Mouse (Mus musculus) kidney, postnatal 4 days (tissue): Measurements from ENCODE around the gene Fam83d.
"Not testable (repeated sequence)": the region's sequence is repeated elsewhere in the genome, so short reads cannot be mapped to it uniquely, and the experiment has no call there.

Source experiments
- DNase-seq, 2 experiments: peaks; one replicate each; pipeline ENCODE4 v3.0.0; 2021; ENCODE audit warnings: mixed read lengths in 2 of 2

Fam83d gene

DNA sequence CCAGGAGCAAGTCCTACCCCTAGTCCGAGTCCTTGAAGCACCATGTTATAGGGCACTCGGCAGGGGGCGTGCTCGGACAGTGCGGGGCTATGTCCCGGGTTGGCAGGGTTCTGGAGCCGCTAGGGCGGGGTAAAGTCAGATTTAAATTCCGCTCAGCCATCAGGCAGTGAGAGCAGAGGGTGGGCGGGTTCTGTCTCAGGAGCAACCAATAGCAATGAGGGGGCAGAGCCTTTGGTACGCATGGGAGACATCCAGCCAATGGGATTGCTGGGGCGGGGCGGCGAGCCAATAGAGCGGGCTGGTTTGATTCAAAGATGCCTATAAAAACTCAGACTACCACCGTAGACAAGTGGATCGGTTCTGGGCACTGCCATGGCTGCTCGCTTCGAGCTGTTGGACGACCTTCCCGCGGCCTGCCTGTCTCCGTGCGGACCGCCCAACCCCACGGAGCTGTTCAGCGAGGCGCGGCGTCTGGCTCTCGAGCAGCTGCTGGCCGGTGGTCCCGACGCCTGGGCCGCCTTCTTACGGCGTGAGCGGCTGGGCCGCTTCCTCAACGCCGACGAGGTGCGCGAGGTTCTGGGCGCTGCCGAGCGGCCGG, at the start of gene Fam83d:
Gene Fam83d, plus strand, starts transcription at position 352 of the 598 bp plus-strand sequence.
- peak; percentile 97 to 98 for DNase-seq

DNA sequence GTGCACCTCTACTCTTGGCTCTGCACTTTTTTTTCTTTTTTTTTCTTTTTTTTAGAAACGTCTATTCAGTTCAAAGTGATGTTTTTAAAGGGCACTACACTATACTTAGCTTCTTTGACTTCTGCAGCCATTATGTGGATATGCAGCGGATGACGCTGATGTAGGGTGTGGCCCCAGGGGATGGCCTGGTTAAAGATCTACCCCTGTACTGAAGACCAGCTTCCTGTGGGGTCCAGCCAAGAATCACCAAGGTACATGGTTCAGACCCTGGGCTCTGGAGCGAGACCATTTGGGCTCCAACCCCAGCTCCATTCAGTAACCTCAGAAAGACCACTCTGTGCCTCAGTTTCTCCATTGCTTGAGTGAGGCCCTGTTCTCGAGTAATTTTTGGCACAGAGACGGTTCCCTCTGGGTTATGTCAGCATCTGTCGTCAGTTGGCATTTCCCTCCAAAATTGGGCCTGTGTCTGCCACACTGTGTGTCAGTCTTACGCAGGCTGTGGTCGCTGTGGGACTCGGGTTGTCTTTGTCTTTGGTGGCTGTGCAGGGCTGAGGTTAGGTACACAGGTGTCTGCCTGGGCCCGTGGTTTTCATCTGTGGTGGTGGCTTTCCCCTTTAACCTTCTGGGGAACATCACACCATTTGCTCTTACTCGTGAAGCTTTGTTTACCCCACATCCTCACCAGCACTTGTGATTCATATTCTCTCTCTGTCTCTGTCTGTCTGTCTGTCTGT, 48.9 kb upstream of the Fam83d start:
- DNase-seq: peak; percentile 27 to 34

DNA sequence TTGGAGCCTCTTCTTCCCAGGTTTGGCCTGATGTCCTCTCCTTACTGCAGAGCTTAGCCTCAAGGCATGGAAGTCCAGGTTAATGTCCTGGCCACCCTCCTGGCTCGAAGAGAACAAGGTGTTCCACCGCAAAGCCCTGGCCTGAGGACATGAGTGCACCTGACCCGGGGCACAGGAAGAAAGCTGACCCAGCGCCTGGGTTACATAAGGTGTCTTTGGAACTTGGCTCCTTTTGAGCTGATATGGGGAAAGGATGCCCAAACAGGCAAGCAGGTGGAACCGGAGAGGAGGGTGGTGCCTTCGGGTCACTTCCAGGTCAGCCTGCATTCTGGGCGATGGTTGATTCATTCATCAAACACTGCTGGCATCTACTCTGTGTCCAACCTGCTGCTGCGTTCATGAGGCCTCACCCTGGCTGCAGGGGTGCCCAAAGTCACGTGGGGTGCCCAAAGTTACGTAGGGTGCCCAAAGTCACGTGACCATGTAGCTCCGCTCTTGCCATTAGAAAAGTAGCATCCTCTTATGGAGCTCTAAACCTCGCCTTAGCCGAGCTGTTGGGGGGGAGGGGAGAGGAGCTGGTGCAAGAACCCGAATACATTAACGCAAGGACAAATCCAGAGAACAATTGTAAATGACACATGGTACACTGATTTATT, 47.0 kb upstream of the Fam83d start:
- DNase-seq: no peak

DNA sequence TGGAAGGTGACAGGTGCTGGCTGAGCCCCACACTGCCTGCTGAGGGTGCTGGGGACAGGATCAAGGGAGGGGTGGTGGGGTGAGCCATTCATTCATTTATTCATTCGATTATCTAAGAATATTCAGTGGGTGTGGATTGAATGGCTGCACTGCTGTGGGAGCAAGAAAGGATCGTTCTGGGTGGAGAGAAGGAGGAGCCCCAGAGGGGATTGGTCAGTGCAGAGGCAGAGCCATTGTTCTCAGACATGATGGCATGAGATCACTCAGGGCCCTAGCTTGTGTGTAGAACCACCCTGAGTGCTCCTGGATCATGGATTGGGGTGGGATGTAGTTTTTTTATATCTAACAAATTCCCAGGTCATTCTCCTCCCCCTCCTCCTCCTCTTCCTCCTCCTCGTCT, 46.4 kb upstream of the Fam83d start:
- DNase-seq: no peak

DNA sequence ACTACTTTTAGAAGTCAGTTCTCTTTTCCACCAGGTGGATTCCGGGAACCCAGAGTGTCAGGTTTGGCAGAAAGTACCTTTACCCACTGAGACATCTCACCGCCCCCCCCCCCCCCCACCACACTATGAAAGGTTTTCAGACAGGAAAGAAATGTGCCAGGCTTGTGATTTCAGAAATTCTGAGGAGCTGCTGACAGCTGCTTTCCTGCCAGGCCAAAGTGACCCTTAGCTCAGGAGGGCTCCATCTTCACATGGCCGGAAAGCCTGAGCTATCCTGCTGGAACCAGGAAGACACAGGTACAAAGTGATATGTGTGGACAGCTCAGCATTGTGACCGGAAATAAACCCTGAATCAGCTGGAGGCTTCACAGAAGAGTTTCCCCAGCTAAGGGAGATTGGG, 45.8 kb upstream of the Fam83d start:
- DNase-seq: no peak

DNA sequence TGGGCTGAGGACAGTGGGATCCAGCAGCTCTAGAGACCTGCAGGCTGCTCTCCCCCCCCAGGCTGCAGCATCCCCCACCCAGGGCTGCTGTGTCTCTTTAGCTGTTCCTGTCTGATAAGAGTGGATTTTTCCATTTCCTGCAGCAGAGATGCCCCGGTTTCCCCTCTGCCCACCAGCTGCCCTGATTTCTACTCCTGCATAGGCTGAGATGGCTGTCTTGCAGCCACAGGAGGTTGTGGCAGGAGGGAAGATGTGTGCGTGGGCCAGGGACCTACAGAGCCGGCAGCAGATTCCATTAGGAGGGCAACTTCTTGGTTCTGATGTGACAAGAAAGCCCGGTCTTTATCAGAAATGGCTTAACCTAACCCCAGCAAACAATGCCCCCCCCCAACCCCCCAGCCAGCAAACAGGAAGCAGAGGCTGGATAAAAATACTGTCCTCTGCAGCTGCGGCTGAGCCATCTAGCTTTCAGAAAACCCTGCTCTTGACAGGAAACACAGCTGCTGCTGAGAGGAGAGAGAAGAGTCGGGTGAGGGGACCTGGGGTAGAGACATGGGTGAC, 44.8 kb upstream of the Fam83d start:
- peak in 1 of 2 experiments; percentile 35 for DNase-seq

DNA sequence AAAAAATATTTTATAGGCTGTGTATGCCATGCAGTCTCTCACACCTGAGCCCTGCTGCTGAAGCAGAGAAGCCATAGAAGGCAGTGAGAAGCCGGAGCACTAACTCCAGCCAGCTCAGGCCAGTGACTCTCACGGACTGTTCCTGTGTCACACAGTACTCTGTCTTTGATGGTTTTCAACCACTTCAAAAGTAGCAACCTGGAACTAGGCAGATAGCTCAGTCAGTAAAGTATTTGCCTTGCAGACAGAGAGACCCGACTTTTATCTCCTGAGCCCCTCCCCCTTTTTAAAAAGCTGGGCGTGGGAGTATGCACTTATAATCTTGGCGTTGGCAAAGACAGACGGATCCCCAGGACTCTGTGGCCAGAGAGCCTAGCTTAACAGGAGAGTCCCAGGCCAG, 44.1 kb upstream of the Fam83d start:
- DNase-seq: no peak

DNA sequence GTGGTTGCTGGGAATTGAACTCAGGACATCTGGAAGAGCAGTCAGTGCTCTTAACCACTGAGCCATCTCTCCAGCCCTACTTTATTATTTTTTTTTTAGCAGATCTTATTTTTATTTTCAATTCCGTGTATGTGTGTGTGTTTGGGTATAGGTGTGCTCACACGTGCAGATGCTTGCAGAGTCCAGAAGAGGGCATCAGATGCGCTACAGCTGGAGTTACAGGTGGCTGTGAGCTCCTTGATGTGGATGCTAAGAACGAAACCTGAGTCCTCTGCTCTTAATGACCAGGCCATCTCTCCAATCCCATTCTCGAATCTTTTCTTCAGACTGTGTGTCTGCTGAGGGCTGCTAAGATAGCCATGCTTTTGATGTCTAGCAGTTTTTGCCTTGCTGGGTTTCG, 41.6 kb upstream of the Fam83d start:
- no peak for DNase-seq

DNA sequence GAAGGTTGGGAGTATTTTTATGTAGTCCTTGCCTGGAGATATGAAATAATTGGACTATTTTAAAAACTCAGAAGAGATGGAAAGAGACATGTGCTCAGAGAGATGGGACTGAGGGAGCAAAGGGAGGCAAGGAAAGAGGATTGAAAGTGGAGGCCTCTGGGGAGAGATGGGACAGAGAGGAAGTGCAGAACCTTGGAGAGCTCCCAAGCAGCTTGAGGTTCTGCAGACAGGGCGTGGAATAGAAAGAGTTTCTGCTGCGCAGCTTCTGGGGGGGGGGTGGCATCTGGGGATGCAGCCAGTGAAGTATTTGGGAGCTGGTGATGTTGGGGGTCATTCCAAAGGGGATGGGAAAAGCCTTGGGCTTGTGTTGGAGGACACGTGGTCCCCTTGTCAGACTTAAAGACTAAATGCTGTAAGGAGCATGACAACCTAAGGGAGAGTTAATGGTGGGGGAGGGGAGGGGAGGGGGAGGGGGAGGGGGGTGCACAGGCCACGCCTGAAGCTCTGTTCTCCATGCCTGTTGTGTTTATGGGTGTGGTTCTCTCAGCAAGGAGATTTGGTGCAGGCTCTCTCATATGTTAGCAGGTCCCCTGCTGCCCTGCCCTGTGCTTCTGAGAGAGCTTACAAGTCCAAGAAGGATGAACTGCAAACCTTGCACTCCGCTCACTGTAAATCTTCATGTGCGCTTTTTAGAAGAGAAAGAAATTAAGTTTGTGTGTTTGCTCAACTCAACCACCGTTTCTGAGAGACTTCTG, 39.7 kb upstream of the Fam83d start:
- DNase-seq: peak; percentile 60 to 71

DNA sequence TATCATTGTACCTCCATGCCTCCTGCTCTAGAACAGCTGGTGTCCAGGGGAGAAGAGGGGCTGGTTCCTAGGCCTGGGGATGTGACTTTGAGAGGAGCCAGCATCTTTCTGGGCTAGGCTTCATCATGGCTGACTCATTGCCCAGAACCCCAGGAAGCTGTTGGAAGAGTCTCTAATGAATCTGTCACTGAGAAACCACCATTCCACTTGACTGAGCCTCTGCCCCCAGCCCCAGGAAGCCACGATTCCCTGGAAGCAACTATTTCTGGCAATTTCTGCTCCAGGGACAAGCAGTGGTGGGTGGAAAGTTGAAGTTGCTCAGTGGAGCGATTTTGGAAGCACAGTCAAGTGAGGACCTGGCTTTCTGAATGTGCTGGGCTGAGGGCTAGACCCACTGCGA, 37.0 kb upstream of the Fam83d start:
- no peak for DNase-seq

DNA sequence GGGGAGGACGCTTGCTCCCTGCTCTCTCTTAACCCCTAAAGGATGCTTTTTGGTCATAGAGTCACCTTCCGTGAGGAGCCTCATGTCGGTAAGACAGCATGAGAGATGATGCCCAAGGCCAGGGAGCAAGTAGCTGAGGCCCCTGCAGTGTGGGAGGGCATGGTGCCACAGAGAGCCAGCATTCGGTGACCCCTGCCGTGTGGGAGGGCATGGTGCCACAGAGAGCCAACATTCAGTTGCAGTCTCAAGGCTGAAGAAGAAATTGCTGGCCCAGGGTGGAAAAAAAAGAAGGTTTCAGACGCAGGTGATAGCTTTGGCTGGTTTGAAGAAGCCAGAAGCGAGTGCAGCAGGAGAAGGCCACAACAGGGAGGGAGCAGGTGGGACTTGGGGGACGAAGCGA, 35.4 kb upstream of the Fam83d start:
- DNase-seq: no peak

DNA sequence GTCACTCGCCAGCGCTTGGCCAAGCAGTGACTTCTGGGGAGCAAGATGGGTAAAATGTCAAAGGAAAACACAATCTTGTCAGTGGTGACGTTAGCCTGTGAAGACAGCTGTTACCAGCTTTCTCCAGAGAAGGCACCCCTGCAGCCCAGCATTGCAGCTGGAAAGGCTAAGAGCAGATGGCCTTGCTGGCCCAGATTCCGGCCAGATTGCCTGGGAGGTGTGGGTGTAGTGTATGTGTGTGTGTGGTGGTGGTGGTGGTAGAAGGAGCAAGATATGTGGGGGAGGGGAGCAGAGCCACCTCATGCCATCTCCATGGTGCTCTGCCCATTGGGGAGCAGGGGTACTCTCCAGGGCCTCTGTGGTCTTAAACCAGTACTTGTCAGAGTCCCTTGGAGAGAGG, 34.8 kb upstream of the Fam83d start:
- DNase-seq: no peak

DNA sequence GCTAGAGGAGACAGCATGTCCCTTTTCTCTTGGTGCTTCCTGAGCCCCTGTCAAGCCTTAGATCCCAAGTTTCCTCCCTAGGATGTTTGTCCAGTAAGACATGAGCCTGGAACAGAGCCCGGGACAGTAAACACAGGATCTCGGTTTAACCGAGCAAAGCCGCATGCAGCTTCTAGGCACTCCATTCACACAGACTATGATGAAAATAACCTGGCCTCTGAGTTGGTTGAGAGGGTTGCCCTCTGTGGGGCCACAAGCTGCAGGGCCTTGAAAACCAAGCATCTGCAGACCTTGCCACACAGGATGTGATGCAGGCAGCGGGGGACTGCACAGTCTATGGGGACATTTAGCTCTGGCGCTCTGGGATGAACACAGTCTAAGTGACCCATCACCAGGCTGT, 34.0 kb upstream of the Fam83d start:
- peak; percentile 26 to 41 for DNase-seq

DNA sequence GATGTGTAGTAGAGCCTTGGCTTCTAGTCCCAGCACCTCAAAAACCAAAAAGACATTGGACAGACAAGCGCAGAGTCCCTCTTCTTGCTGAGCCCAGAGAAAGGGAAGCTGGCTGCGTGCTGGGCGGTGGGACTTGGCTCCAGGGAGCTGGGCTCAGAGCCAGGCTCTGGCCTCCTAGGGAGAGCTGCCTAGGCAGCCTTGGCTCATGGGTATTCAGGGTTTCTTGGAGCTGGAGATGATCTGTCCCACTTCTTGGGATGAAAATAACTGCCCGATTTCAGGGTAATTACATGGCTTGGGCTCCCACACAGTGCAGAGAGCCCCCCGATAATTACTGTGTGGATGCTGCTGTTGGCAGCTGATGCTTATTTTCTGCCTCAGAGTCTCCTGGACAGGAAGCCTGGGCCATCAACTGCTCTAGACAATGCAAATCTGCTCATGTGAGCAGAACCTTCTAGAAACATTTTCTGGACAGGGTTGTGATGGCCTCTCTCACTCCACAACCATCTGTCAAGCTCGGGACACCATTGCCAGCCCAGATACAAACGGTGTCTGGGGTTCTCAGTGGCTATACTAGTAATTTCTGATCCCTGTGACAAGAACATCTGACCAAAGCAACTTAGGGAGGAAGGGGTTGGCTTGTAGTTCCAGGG, 33.3 kb upstream of the Fam83d start:
- peak; percentile 41 to 60 for DNase-seq

DNA sequence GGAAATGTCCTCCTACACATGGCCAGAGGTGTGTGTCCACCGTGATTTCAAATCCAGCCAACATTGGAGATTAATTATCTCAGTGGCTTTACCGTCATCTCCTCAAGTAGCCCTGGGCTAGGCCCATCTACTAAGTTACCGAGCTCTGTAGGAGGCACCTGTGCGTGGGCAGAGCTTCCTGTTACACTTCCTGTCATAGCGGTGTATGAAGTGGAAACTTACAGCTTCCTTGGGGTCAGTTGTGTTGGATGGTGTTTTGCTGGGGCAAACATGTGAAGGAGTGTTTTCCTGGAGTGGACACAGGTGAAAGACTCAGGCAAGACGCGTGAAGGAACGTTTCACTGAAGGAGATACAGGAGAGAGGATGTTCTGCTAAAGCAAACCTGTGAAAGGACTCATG, 32.6 kb upstream of the Fam83d start:
- no peak for DNase-seq

DNA sequence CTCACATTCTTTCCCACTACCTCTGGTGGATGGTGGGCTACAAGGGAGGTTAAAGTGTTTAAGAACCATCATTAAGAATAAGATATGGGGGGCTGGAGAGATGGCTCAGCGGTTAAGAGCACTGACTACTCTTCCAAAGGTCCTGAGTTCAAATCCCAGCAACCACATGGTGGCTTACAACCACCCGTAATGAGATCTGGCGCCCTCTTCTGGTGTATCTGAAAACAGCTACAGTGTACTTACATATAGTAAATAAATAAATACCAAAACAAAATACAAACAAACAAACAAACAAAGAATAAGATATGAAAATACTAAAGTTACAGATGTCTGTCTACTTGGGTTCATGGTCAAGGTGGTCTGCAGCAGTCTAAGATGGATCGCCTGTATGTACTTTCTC, 31.6 kb upstream of the Fam83d start:
- DNase-seq: not testable (repeated sequence)

DNA sequence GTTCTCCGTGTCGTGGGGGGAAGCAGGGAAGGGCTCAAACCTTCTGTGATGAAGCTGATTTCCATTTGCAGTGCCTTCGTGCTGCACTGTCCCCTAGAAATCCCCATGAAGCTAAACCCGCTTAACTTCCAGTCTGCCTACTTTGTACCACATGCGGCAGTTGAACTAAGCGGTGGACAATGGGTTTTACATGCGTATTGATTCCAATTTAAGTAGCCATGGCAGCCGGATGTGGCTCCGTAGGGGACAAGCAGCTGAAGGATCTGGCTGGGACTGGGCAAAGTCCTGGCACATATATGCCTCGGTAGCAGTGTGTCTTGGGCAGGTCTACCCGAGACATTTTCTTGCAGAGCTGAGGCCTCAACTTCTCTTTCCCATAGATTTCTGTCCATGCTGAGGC, 29.3 kb upstream of the Fam83d start:
- no peak for DNase-seq

DNA sequence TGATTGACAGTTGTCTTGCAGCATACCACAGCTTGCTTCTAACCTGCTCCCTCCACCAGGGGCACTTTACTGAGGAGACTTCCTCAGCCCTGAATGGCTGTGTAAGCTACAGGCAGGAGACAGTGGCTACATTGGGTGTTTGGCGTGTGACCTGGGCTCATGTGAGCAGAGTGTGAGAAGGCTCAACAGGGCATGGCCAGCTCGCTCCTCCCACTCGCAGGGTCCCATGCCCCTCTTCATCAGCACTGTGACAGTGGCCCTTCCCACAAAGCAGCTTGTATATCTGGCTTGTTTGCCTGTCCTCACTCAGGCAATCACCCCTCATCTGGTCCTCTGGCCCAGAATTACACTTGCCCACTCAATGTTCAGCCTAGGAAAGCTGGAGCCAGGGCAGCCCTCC, 28.8 kb upstream of the Fam83d start:
- DNase-seq: no peak

DNA sequence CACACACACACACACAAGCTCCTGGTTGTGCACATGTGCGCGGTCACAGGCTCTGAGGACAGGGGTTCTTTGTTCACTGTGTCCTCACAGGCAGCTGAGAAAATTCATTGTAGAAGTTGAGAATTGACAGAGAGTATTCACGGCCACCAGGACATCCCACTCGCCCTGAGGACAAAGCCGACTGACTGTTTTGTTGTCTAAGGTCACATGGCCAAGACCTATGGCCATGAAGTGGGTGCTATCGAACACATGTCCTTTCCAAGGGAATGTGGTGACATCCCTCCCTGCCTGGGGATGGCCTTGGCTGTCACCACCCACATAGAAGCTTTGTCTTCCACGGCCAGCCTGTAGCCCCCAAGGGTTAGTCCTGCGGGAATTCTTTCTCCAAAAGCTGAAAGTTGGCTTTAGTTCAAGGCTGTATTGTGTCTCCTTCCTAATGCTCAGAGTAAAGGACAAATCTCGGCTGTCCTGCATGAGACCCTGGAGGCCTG, 26.8 kb upstream of the Fam83d start:
- no peak for DNase-seq

DNA sequence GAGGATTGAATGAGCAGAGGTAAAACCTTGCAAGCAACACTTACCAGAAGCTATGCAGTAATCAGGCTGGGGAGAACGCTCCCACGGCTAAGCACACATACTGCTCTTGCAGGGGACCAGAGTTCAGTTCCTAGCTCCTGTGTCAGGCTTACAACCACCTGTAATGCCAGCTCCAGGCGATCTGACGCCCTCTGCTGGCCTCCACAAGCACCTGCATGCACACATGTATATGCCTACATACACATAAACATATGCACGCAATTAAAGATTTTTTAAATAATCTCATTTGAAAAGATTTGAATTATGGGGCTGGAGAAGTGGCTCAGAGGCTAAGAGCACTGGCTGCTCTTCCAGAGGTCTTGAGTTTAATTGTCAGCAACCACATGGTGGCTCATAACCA, 25.5 kb upstream of the Fam83d start:
- no peak for DNase-seq

DNA sequence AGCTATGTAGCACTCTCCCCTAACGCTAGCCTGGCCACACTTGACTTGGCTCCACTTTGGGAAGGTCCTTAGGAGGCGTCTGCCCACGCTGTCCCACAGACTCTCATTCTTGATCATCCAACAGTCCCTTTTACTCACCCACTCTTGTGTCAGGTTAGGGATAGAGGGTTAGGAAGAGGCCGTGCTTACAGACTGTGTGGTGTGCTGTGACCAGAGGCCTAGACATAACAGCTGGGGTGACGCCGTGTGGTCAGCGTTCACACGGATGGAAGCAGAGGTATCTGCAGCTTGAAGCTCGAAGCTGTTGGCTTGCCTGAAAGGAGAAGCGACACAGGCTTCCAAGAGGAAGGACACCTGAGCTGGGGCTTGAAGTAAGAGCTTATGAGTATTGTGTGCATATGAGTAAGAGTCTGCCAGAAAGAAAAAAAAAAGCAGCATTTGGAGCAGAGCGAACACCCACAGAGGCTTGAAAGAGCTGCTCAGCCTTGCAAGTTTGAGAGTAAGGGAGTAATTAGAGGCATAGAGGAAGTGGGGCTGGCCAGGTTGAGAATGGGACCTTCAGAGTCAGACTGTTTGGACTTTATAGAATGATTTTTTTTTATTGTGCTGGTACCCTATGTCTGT, 24.3 kb upstream of the Fam83d start:
- no peak for DNase-seq

DNA sequence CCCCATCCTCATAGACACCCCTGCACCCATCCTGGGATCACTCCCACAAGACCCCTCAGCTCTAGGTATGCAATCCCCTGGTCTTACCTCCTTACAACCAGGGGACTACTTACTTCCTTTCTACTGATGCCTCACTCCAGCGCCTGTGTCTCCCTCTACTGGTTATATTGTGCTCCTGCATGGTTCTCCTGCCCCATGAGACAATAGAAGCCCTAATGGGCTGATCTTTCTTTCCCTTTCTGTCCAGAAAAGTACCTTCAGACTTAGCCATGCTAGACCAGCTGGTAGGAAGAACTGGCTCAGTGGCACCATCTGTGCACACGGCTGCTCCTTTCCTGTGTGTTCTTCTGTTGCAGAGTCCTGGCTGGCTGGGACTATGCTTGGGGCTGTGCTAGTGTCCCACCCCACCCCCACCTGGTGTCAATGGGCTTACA, 22.8 kb upstream of the Fam83d start:
- peak; percentile 44 to 52 for DNase-seq
